Mouse (Mus musculus) midbrain, embryonic 10.5 days (tissue): ENCODE measurements around the gene Paip2b. TPM values are rescaled to one million over a fixed set of nuclear protein-coding genes. Genes with fewer than 3 reads are reported as not detected.
"Not testable (repeated sequence)": the region's sequence is repeated elsewhere in the genome, so short reads cannot be mapped to it uniquely, and the experiment has no call there.

ENCODE experiments used
- DNase-seq: peaks from one replicate; pipeline ENCODE4 v3.0.0-alpha.2; 2017; ENCODE audit warnings: low spot score
- H3K27ac ChIP-seq: fragments of 300-500 bp; sonication (generic); replicated peaks from 2 replicates; pipeline ENCODE4 v1.5.1; 2016; ENCODE audit warnings: mild to moderate bottlenecking
- H3K27me3 ChIP-seq: fragments of 300-500 bp; sonication (generic); 2 replicates; pipeline ENCODE4 v1.6.1; 2016; ENCODE audit warnings: low read depth, mild to moderate bottlenecking; ENCODE audit not compliant: poor library complexity, severe bottlenecking
- H3K36me3 ChIP-seq: fragments of 300-500 bp; sonication (generic); 2 replicates; pipeline ENCODE4 v1.6.1; 2016; ENCODE audit warnings: mild to moderate bottlenecking, moderate library complexity
- H3K4me1 ChIP-seq: fragments of 300-500 bp; sonication (generic); 2 replicates; pipeline ENCODE4 v1.6.1; 2016
- H3K4me3 ChIP-seq: fragments of 300-500 bp; sonication (generic); 2 replicates; pipeline ENCODE4 v1.5.1; 2016; ENCODE audit warnings: mild to moderate bottlenecking, moderate library complexity
- H3K9me3 ChIP-seq: fragments of 300-500 bp; sonication (generic); replicated peaks from 2 replicates; pipeline ENCODE4 v1.6.1; 2016; ENCODE audit warnings: mild to moderate bottlenecking
- WGBS: fragments of 180-500 bp; shearing (Covaris S2); methylation state at CpG from one replicate; pipeline ENCODE4 v1.1.7; 2016; 5-methylcytosine and 5-hydroxymethylcytosine counted together
- polyA plus RNA-seq: library from polyadenylated mRNA; unstranded; fragments of >200 nt; fragmentation: Nextera tagmentation; extraction: Ambion mirVana; gene quantifications from 2 replicates; pipeline ENCODE4 v1.2.1, GENCODE M21; 2016

Gene Paip2b
- polyA plus RNA-seq, 1 experiment from 2014 or later, result 18.6 TPM

GRCm38 (mm10) chr6:83838046-83838445 is 6.5 kb upstream of the Paip2b start:
- DNase-seq, result no peak
- no peak overlapping the region for H3K4me3 ChIP-seq
- H3K36me3 ChIP-seq, result no peaks in the 10 kb centered on the region
- H3K4me1 ChIP-seq, result no peaks in the 10 kb centered on the region
- H3K27me3 ChIP-seq, result no peaks in the 10 kb centered on the region
- WGBS, result 89% methylated on average over 2 of the region's 2 CpGs
- no peaks in the 10 kb centered on the region for H3K9me3 ChIP-seq
- H3K27ac ChIP-seq, result no peak overlapping the region

GRCm38 (mm10) chr6:83836826-83837225 is 5.3 kb upstream of the Paip2b start:
- Histone ChIP-seq H3K36me3 (no peaks in the 10 kb centered on the region), H3K27ac (no peak overlapping the region), H3K27me3 (no peaks in the 10 kb centered on the region), H3K4me1 (no peaks in the 10 kb centered on the region), H3K9me3 (no peaks in the 10 kb centered on the region), H3K4me3 (no peak overlapping the region)
- DNase-seq, result no peak
- 85% methylated on average over 2 of the region's 2 CpGs for WGBS

- not testable (repeated sequence) for H3K36me3 ChIP-seq, H3K27me3 ChIP-seq, DNase-seq, H3K9me3 ChIP-seq
- Histone ChIP-seq H3K27ac (peak overlapping the region; percentile 59; the same call in 1 of the 2 replicates), H3K4me3 (peak overlapping the region; percentile 73), H3K4me1 (peaks cover 13% of the 10 kb centered on the region)
- WGBS, result 76% methylated on average over 1 of the region's 1 CpGs
Observed at GRCm38 (mm10) chr6:83832393-83832792, 852 bp upstream of the Paip2b start.

- 3% methylated on average over 35 of the region's 35 CpGs for WGBS
- Histone ChIP-seq H3K27me3 (no peaks in the 10 kb centered on the region), H3K36me3 (peaks cover 14% of the 10 kb centered on the region), H3K27ac (peak overlapping the region; percentile 91), H3K9me3 (no peaks in the 10 kb centered on the region), H3K4me3 (peak overlapping the region; percentile 73), H3K4me1 (peaks cover 13% of the 10 kb centered on the region)
- DNase-seq, result no peak
Observed at GRCm38 (mm10) chr6:83830941-83831605, 468 bp downstream of the Paip2b start.

- H3K36me3 ChIP-seq, result peaks cover 25% of the 10 kb centered on the region
- H3K4me1 ChIP-seq, result no peaks in the 10 kb centered on the region
- no peak overlapping the region for H3K4me3 ChIP-seq
- H3K27me3 ChIP-seq, result no peaks in the 10 kb centered on the region
- 97% methylated on average over 2 of the region's 2 CpGs for WGBS
- no peaks in the 10 kb centered on the region for H3K9me3 ChIP-seq
- H3K27ac ChIP-seq, result no peak overlapping the region
- no peak for DNase-seq
Observed at GRCm38 (mm10) chr6:83821856-83822255, 9.7 kb downstream of the Paip2b start.

GRCm38 (mm10) chr6:83820727-83821515 is 10.6 kb downstream of the Paip2b start:
- WGBS, result 91% methylated on average over 2 of the region's 2 CpGs
- no peak overlapping the region for H3K27ac ChIP-seq

GRCm38 (mm10) chr6:83818996-83819395 is 12.5 kb downstream of the Paip2b start:
- Histone ChIP-seq H3K27ac (no peak overlapping the region), H3K9me3 (no peaks in the 10 kb centered on the region)

More at GRCm38 (mm10) chr6:83820727-83821515, 10.6 kb downstream of the Paip2b start:
- Histone ChIP-seq H3K4me3 (no peak overlapping the region), H3K9me3 (no peaks in the 10 kb centered on the region), H3K36me3 (peaks cover 34% of the 10 kb centered on the region), H3K27me3 (no peaks in the 10 kb centered on the region), H3K4me1 (no peaks in the 10 kb centered on the region)
- DNase-seq, result no peak

GRCm38 (mm10) chr6:83815801-83816200 is 15.7 kb downstream of the Paip2b start:
- Histone ChIP-seq H3K4me3 (no peak overlapping the region), H3K27me3 (no peaks in the 10 kb centered on the region), H3K27ac (no peak overlapping the region), H3K9me3 (no peaks in the 10 kb centered on the region), H3K36me3 (peaks cover 78% of the 10 kb centered on the region), H3K4me1 (no peaks in the 10 kb centered on the region)
- 90% methylated on average over 3 of the region's 3 CpGs for WGBS
- DNase-seq, result no peak

More at GRCm38 (mm10) chr6:83818996-83819395, 12.5 kb downstream of the Paip2b start:
- WGBS, result 85% methylated on average over 1 of the region's 1 CpGs
- Histone ChIP-seq H3K4me1 (no peaks in the 10 kb centered on the region), H3K27me3 (no peaks in the 10 kb centered on the region), H3K36me3 (peaks cover 51% of the 10 kb centered on the region), H3K4me3 (no peak overlapping the region)
- DNase-seq, result no peak

- Histone ChIP-seq H3K9me3 (no peaks in the 10 kb centered on the region), H3K27me3 (no peaks in the 10 kb centered on the region), H3K36me3 (peaks cover 61% of the 10 kb centered on the region), H3K4me3 (no peak overlapping the region), H3K27ac (no peak overlapping the region), H3K4me1 (no peaks in the 10 kb centered on the region)
- DNase-seq, result no peak
- 86% methylated on average over 3 of the region's 3 CpGs for WGBS
Observed at GRCm38 (mm10) chr6:83802846-83803245, 28.7 kb downstream of the Paip2b start.

- peaks cover 52% of the 10 kb centered on the region for H3K36me3 ChIP-seq
- DNase-seq, result no peak
- 92% methylated on average over 5 of the region's 5 CpGs for WGBS
- H3K4me3 ChIP-seq, result no peak overlapping the region
- no peaks in the 10 kb centered on the region for H3K4me1 ChIP-seq
- no peak overlapping the region for H3K27ac ChIP-seq
- H3K27me3 ChIP-seq, result no peaks in the 10 kb centered on the region
- H3K9me3 ChIP-seq, result no peaks in the 10 kb centered on the region
Observed at GRCm38 (mm10) chr6:83802033-83802432, 29.5 kb downstream of the Paip2b start.

GRCm38 (mm10) chr6:83796686-83797085 is 34.9 kb downstream of the Paip2b start:
- Histone ChIP-seq H3K27ac (no peak overlapping the region), H3K4me3 (no peak overlapping the region), H3K36me3 (peaks cover 20% of the 10 kb centered on the region), H3K9me3 (no peaks in the 10 kb centered on the region), H3K27me3 (peaks cover 4% of the 10 kb centered on the region), H3K4me1 (peaks cover 15% of the 10 kb centered on the region)
- 66% methylated on average over 3 of the region's 3 CpGs for WGBS
- no peak for DNase-seq

- 15% methylated on average over 13 of the region's 13 CpGs for WGBS
- Histone ChIP-seq H3K36me3 (peaks cover 8% of the 10 kb centered on the region), H3K4me1 (peaks cover 15% of the 10 kb centered on the region), H3K27ac (peak overlapping the region; percentile 94), H3K27me3 (peaks cover 4% of the 10 kb centered on the region), H3K4me3 (peak overlapping the region; percentile 70), H3K9me3 (no peaks in the 10 kb centered on the region)
- DNase-seq, result no peak
Observed at GRCm38 (mm10) chr6:83795492-83795900, 36.0 kb downstream of the Paip2b start.

- DNase-seq, result peak; percentile 94
- under 1% methylated on average over 43 of the region's 43 CpGs for WGBS
- Histone ChIP-seq H3K27me3 (peaks cover 4% of the 10 kb centered on the region), H3K4me3 (peak within 1 kb of the TSS; percentile 70), H3K27ac (peak within 1 kb of the TSS; percentile 94), H3K4me1 (peaks cover 15% of the 10 kb centered on the region), H3K36me3 (peaks cover 4% of the 10 kb centered on the region; the same call in 1 of the 2 replicates), H3K9me3 (no peaks in the 10 kb centered on the region)
Observed at GRCm38 (mm10) chr6:83794760-83795296, 36.7 kb downstream of the Paip2b start, which contains the start of gene Nagk. TSS of gene Nagk (plus strand) at chr6:83794982.
